Mouse (Mus musculus): ENCODE measurements around the gene Tle6. TPM values are rescaled to one million over a fixed set of nuclear protein-coding genes. Genes with fewer than 3 reads are reported as not detected.

Gene Tle6
- polyA plus RNA-seq, 1 experiment from 2014 or later: 9.9 TPM

DNA sequence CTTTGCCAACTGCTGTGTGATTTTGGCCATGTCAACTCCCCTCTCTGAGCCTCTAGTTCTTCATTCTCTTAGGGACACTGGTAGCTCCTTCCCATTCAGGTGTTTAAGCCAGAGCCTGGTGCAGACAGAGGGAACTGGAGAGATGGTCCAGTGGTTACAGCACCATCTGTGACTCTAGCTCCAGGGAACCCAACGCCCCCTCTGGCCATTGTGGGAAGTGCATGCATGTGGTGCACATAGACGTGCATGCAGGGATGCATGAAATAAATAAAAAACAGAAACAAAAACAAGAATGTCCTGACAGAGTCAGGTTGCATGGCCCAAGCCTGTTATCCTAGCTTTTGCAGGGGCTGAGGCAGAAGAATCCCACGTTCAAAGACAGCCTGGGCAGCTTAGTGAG is 44.6 kb downstream of the Tle6 start:
- Histone ChIP-seq H3K4me1 (peaks cover 24% of the 10 kb centered on the region), H3K27ac (no peak overlapping the region), H3K4me3 (no peak overlapping the region), H3K4me2 (no peak overlapping the region), H3K27me3 (no peaks in the 10 kb centered on the region), H3K9ac (no peak overlapping the region), H3K9me3 (no peaks in the 10 kb centered on the region), H3K36me3 (0 out of 2 replicates have a peak, but pooled peaks cover 3% of the 10 kb centered on the region)
- ATAC-seq (ENCODE audit: insufficient number of reproducible peaks, low FRiP score, low TSS enrichment, low read depth): no peak
- WGBS: 76% methylated on average over 3 of the region's 3 CpGs

DNA sequence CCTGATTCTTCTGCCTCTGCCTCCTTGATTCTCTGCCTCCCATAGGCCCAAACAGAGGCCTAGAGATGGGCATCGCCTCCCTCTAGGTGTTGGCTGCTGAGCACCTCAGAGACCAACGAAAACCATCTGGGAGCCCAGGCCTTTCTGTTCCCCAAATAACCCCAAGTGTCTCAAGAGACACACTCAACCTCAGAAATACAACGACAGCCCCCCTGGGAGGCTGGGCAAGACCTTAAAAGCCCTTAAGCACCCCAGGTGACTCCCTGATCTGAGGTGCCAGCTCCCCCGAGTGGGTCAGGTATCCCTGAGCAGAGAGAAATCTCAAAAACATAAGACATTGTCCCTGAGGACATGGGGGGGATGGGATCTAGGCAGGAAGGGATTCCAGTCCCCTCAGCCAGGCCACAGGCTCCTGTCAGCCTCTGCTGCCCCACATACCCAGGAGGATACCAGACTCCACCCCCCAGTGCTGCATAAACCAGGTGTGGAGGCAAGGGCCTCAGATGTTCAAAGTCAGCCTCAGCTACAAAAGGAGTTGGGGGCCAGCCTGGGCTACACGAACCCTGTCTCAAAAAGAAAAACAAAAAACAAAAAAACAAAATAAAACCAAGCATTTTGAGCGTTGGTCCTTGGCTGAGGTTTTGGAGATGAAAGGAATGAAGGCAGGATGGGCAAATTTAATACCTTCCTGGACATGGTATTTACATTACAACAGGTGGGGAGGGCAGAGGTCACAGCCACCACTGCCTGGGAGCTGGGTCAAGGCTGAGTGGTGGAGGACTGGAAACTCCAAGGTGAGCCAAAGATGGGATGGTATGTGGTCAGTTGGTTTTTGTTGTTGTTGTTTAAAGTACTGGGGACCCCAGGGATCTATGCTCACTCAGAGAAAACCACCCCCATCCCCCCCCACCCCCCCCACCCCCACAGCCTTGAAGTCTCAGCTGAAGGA is 46.8 kb downstream of the Tle6 start:
- Histone ChIP-seq H3K4me3 (no peak overlapping the region), H3K9ac (no peak overlapping the region), H3K36me3 (no peaks in the 10 kb centered on the region), H3K9me3 (no peaks in the 10 kb centered on the region), H3K27ac (no peak overlapping the region), H3K4me1 (peaks cover 13% of the 10 kb centered on the region), H3K4me2 (no peak overlapping the region), H3K27me3 (no peaks in the 10 kb centered on the region)
- ATAC-seq (ENCODE audit: insufficient number of reproducible peaks, low FRiP score, low TSS enrichment, low read depth): no peak
- 75% methylated on average over 6 of the region's 6 CpGs for WGBS

DNA sequence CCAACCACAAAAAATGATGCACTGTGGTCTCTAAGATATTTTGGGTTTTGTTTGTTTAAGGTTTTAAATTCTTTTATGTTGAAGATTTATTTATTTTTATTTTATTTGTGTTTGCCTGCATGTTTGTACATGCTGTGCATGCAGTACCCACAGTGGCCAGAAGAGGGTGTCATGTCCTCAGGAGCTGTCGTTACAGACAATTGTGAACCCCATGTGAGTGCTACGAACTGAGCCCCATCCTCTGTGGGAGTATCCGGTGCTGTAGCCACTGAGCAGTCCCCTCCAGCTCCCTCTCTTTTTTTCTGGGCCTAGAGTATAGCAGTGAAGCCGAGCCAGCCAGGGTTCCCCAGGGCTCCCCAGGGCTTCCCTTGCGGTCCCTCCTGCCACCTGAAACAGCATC is 47.6 kb downstream of the Tle6 start:
- 88% methylated on average over 5 of the region's 5 CpGs for WGBS
- no peaks in the 10 kb centered on the region for H3K9me3 ChIP-seq
- peaks cover 8% of the 10 kb centered on the region for H3K4me1 ChIP-seq
- no peak overlapping the region for H3K4me3 ChIP-seq
- H3K9ac ChIP-seq: no peak overlapping the region
- H3K27ac ChIP-seq: no peak overlapping the region
- H3K36me3 ChIP-seq: no peaks in the 10 kb centered on the region
- H3K4me2 ChIP-seq: no peak overlapping the region
- H3K27me3 ChIP-seq: no peaks in the 10 kb centered on the region
- ATAC-seq (ENCODE audit: insufficient number of reproducible peaks, low FRiP score, low TSS enrichment, low read depth): no peak

DNA sequence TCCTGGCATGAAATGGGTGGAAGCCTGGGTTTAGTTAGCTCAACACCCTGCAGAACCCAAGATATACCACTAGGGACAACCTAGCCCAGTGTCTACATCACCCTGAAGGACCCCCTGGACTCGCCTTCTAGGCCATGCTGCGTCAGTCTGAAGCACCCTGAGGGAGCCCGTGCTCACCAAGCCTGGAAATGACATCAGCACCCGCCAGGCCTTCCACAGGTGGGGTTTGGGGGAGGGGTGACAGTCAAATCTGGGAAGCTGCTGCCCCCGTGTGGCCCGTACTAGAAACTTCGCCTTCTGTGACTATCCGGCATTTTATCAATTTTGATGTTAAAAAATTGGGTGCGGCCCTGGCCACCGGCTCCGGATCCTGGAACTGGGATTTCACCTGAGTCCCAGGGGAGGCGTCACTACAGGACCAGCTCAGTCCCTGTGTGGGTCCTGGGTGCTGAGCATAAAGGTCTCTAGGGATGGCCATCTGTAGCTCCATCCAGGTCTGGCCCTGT is 49.2 kb downstream of the Tle6 start:
- no peak overlapping the region for H3K9ac ChIP-seq
- H3K36me3 ChIP-seq: no peaks in the 10 kb centered on the region
- peaks cover 8% of the 10 kb centered on the region for H3K4me1 ChIP-seq
- H3K9me3 ChIP-seq: no peaks in the 10 kb centered on the region
- peak overlapping the region; percentile 35 for H3K27ac ChIP-seq
- H3K4me2 ChIP-seq: 0 out of 2 replicates have a peak overlapping the region, but pooled peaks have one; percentile 10
- no peaks in the 10 kb centered on the region for H3K27me3 ChIP-seq
- peak; percentile 74 for ATAC-seq (ENCODE audit: insufficient number of reproducible peaks, low FRiP score, low TSS enrichment, low read depth)
- 3% methylated on average over 12 of the region's 12 CpGs for WGBS
- no peak overlapping the region for H3K4me3 ChIP-seq

DNA sequence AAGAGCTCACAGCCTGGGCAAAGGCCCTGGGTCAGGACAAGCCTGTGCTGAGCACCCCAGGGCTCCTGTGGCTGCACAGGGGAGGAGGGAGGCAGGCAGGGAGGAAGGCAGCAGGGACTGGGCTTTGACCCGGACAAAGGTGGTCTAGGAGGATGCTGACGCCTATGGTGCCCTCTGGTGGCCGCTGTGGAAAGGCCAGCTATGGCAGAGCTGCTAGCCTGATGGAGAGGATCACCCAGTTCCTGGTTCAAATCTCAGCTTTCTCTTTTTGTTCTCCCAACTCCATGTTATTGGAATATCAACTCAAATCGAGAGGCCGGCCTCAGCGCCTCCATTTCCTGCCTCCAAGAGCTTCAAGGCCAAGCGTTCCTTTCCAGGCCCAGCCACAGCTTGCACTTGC is 50.6 kb downstream of the Tle6 start:
- Histone ChIP-seq H3K4me2 (no peak overlapping the region), H3K4me3 (no peak overlapping the region), H3K27me3 (no peaks in the 10 kb centered on the region), H3K9me3 (no peaks in the 10 kb centered on the region), H3K36me3 (no peaks in the 10 kb centered on the region), H3K27ac (no peak overlapping the region), H3K4me1 (peaks cover 12% of the 10 kb centered on the region), H3K9ac (no peak overlapping the region)
- 12% methylated on average over 7 of the region's 7 CpGs for WGBS
- ATAC-seq (ENCODE audit: insufficient number of reproducible peaks, low FRiP score, low TSS enrichment, low read depth): no peak

DNA sequence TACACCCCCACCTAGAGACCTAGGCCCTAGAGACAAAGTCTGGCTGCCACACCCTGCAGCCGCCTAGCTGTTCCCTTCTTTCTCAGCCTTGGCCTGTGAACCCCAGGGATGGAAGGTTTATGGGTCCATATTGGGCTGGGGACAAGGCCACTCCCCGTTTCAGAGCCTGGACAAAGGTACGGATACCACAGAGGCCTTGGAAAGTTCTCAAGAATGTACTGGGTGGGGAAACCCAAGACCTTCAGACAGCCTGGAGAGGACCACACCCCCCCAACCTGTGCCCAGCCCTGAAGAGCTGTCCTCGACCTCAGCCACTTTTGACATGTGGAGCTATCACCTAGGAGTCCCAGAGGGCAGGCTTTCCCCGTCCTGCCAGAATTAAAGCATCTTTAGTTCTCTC is 51.9 kb downstream of the Tle6 start:
- ATAC-seq (ENCODE audit: insufficient number of reproducible peaks, low FRiP score, low TSS enrichment, low read depth): no peak
- 56% methylated on average over 5 of the region's 5 CpGs for WGBS

DNA sequence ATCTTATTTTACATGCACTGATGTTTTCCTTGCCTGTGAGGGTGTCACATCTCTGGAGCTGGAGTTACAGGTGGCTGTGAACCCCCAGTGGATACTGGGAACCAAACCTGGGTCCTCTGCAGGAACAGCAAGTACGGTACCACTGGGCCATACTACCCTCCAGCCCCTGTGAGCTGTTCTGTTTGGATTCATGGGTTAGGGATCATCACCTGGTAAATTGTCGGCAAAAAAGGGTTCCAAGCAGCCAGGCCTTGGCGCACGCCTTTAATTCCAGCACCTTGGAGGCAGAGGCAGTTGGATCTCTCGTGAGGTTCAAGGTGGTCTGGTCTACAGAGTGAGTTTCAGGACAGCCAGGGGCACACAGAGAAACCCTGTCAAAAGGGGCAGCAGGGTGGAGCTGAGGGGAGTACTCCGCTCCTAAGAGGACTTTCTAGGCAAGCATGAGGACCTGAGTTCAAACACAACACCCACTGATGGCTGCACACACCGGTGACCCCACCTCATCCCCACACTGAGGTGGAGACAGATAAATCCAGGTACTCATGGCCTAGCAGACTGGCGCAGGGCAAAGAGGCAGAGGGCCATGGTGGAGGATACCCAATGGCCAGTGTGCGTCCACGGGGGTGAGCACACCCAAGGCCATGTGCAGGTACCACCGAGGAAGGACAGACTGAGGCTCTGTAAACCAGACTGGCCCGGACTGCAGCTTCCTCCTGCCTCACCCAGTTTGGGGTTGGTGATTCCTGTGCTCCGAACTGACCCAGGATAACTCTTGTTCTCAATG is 53.9 kb downstream of the Tle6 start:
- no peaks in the 10 kb centered on the region for H3K27me3 ChIP-seq
- H3K4me3 ChIP-seq: no peak overlapping the region
- H3K9ac ChIP-seq: no peak overlapping the region
- H3K4me1 ChIP-seq: peaks cover 35% of the 10 kb centered on the region
- H3K9me3 ChIP-seq: no peaks in the 10 kb centered on the region
- no peak overlapping the region for H3K4me2 ChIP-seq
- ATAC-seq (ENCODE audit: insufficient number of reproducible peaks, low FRiP score, low TSS enrichment, low read depth): no peak
- H3K27ac ChIP-seq: no peak overlapping the region
- no peaks in the 10 kb centered on the region for H3K36me3 ChIP-seq
- 91% methylated on average over 13 of the region's 13 CpGs for WGBS

More for the DNA sequence above, 51.9 kb downstream of the Tle6 start:
- Histone ChIP-seq H3K4me1 (peaks cover 16% of the 10 kb centered on the region), H3K9ac (no peak overlapping the region), H3K4me2 (no peak overlapping the region), H3K27ac (no peak overlapping the region), H3K4me3 (no peak overlapping the region), H3K27me3 (no peaks in the 10 kb centered on the region), H3K9me3 (no peaks in the 10 kb centered on the region), H3K36me3 (no peaks in the 10 kb centered on the region)

DNA sequence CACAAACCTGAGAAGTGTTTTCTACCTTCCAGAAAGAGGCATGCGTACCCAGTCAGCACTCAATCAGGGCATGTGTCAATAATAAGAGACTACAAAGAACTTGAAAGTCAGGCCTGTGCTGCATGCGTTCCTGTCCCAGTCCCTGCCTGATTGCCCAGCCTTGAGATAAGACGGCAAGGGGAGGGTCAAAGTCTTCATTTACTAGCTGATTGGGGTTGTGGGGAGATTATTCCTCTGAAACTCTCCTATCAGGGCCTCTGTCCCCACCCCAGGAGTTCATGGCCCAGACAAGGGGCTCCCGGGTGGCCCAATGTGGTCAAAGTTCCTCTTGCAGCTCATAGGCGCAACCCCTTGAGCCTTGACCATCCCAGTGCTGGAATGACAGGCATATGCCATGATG is 54.5 kb downstream of the Tle6 start:
- Histone ChIP-seq H3K9me3 (no peaks in the 10 kb centered on the region), H3K27me3 (no peaks in the 10 kb centered on the region), H3K4me3 (no peak overlapping the region), H3K9ac (no peak overlapping the region), H3K4me1 (peaks cover 34% of the 10 kb centered on the region), H3K27ac (no peak overlapping the region), H3K36me3 (no peaks in the 10 kb centered on the region), H3K4me2 (no peak overlapping the region)
- WGBS: 72% methylated on average over 5 of the region's 5 CpGs
- ATAC-seq (ENCODE audit: insufficient number of reproducible peaks, low FRiP score, low TSS enrichment, low read depth): no peak

DNA sequence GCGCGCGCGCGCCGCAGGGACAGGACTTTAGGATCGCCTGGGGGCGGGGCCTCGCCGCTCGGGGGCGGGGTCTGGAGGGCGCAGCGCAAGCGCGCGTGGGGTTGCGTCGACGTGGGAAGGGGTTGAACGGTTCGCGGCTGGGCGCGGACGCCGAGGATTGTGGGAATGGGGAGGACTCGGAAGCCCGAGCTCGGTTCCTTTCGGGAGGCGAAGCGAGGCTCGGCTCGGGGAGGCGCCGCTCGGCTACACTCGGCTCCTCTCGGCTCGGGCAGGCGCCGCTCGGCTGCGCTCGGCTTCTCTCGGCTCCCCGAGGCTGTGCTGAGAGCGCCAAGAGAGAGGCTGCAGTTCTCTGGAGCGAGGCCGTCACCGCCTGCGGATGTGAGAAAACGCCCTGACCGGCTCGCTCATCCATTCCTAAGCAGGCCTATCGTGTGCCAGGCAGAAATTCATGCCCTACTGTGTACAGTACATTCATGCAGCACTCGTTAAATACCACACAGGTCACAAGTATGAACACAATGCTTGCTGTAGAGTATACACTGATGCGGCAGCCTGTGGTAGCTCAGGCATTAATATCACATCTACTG is 55.6 kb downstream of the Tle6 start, which contains the start of gene Gna11:
Gna11 (minus strand) TSS at position 30 of the 587 bp plus-strand sequence.
- WGBS: 1% methylated on average over 59 of the region's 59 CpGs
- peaks cover 36% of the 10 kb centered on the region for H3K4me1 ChIP-seq

DNA sequence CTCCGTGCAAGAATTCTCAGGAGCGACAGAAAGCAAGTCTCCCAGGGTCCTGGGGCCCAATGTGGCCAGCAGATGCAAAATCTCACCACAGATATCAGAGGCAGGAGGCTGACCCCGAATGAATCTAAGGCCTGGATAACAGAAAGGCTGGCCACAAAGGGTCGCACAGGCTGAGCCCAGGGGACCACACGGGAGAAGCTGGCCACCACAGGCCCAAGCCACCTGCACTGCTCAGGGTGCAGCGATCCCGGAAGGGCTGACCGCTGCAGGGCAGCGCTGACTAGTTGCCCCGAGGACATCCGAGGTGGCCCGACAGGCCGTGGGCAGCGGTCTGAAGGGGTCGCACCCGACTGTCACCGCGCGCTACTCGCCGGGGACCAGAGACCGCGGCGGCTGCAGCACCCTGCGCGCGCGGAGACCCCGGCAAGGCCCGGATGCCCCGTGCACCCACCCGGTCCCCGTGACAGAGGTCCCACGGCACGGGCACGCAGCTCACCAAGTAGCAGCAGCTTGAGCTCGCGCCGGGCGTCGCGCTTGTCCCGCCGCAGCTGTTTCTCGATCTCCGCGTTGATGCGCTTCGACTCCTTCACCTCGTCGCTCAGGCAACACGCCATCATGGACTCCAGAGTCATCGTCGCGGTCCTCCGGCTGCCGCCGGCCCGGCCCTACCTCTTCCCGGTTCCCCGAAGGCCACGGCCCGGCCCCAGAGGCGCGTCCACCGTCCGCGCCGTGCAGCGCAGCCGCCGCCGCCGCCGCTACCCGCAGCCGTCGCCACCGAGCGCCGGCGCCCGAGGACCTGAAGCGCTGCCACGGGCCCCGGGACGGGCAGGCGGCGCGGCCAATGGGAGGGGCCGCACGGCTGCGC is 56.3 kb downstream of the Tle6 start:
- H3K9me3 ChIP-seq: no peaks in the 10 kb centered on the region
- H3K27me3 ChIP-seq: no peaks in the 10 kb centered on the region
- WGBS: under 1% methylated on average over 93 of the region's 93 CpGs
- peak overlapping the region; percentile 98 for H3K4me3 ChIP-seq
- peak overlapping the region; percentile 81 for H3K27ac ChIP-seq
- peak overlapping the region; percentile 89 for H3K4me2 ChIP-seq
- H3K9ac ChIP-seq: peak overlapping the region; percentile 99
- peaks cover 39% of the 10 kb centered on the region for H3K4me1 ChIP-seq
- H3K36me3 ChIP-seq: peaks cover 10% of the 10 kb centered on the region
- ATAC-seq (ENCODE audit: insufficient number of reproducible peaks, low FRiP score, low TSS enrichment, low read depth): peak; percentile 4; the same call in 1 of the 2 replicates

More for the DNA sequence above, 55.6 kb downstream of the Tle6 start, which contains the start of gene Gna11:
- ATAC-seq (ENCODE audit: insufficient number of reproducible peaks, low FRiP score, low TSS enrichment, low read depth): peak; percentile 96
- H3K9me3 ChIP-seq: no peaks in the 10 kb centered on the region
- H3K4me2 ChIP-seq: peak within 1 kb of the TSS; percentile 89
- peak within 1 kb of the TSS; percentile 98 for H3K4me3 ChIP-seq
- H3K36me3 ChIP-seq: peaks cover 6% of the 10 kb centered on the region; the same call in 1 of the 2 replicates
- H3K27me3 ChIP-seq: no peaks in the 10 kb centered on the region
- peak within 1 kb of the TSS; percentile 86 for H3K27ac ChIP-seq
- H3K9ac ChIP-seq: peak within 1 kb of the TSS; percentile 99

DNA sequence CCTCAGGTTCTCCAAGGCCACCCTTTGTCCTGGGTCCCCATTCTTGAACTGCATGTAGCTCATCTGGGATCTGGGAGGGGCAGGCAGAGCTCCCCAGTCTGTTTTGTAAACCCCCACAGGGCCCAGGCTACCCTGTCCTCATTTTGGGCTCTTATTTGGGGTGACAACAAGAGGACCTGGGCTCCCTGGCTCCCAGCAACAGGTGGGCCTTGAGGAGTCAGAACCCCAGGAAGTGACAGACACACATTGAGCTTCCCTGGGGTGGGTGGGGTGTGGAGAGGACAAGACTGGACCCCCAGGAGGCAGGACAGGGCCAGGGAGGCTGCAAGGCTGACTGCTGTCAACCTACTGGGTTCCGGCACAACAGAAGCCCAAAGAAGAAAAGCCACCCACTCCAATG is 57.2 kb downstream of the Tle6 start:
- H3K4me2 ChIP-seq: peak overlapping the region; percentile 89
- no peaks in the 10 kb centered on the region for H3K27me3 ChIP-seq
- H3K36me3 ChIP-seq: peaks cover 14% of the 10 kb centered on the region
- H3K27ac ChIP-seq: no peak overlapping the region
- ATAC-seq (ENCODE audit: insufficient number of reproducible peaks, low FRiP score, low TSS enrichment, low read depth): no peak
- peak overlapping the region; percentile 98 for H3K4me3 ChIP-seq
- no peaks in the 10 kb centered on the region for H3K9me3 ChIP-seq
- H3K9ac ChIP-seq: peak overlapping the region; percentile 99
- peaks cover 39% of the 10 kb centered on the region for H3K4me1 ChIP-seq
- 68% methylated on average over 1 of the region's 1 CpGs for WGBS
